ENCODE assay signal across 26 mouse cellular contexts in the genomic region with DNA sequence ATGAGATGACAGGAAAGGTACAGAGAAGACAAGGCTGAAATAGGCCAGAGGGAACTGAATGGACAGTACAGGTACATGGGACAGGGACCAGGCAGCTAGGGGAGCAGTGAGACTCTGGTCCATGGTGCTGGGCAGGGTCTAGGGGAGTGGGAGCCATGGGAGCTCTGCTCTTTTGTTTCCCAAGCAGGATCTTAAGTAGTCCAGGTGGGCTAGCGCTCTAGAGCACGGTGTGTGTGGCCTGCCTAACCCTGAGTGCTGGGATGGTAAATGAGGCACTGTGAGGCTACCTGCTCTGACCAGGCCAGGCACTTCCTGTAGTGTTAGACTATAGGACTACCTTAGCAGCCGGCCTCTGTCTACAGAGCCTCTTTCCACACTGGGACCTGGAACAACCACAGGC. TPM values are rescaled to one million over a fixed set of nuclear protein-coding genes. Genes with fewer than 3 reads are reported as not detected.
DNase-seq lines count a peak whose midpoint lies in the region; ATAC-seq and TF ChIP-seq lines count a peak whose summit lies in the region.
"Had no signal": no experiment of that assay in that cellular context is flagged by ENCODE, and none has a peak within 500 bp of the region (broad histone marks: within the 10 kb centered on the region; RNA-seq: fewer than 3 reads in every experiment).

No protein-coding gene starts in this region.

- no peak overlapping the region for H3K4me3 ChIP-seq in liver, embryonic 11.5 days (ENCODE audit: low read depth, low read length)
- H3K4me3 ChIP-seq in liver, postnatal 0 days (ENCODE audit: low read depth, low read length) = no peak overlapping the region
- H3K4me3 ChIP-seq in left cerebral cortex, adult 2 months = no peak overlapping the region
- H3K4me3 ChIP-seq: embryonic facial prominence, embryonic 12.5 days; embryonic facial prominence, embryonic 15.5 days; heart, embryonic 12.5 days; heart, embryonic 15.5 days; hindbrain, embryonic 10.5 days; hindbrain, embryonic 15.5 days had no signal

- H3K27ac ChIP-seq in liver, embryonic 11.5 days (ENCODE audit: low read depth, low read length) = 0 out of 2 replicates have a peak overlapping the region, but pooled peaks have one; percentile 8
- H3K27ac ChIP-seq in liver, postnatal 0 days (ENCODE audit: low read depth) = no peak overlapping the region
- no peak overlapping the region for H3K27ac ChIP-seq in left cerebral cortex, adult 2 months
- H3K27ac ChIP-seq: embryonic facial prominence, embryonic 12.5 days; embryonic facial prominence, embryonic 15.5 days; heart, embryonic 15.5 days; hindbrain, embryonic 10.5 days; hindbrain, embryonic 15.5 days had no signal

- WGBS in liver, embryonic 11.5 days = 75% methylated on average over 3 of the region's 3 CpGs
- 69% methylated on average over 3 of the region's 3 CpGs for WGBS in liver, postnatal 0 days (ENCODE audit: insufficient replicate concordance)

- H3K36me3 ChIP-seq in liver, embryonic 11.5 days (ENCODE audit: control insufficient read depth, insufficient read depth, low read length) = peaks cover 68% of the 10 kb centered on the region
- H3K36me3 ChIP-seq in liver, postnatal 0 days (replicated peaks; ENCODE audit: insufficient read depth, low read length) = peaks cover 66% of the 10 kb centered on the region

- DNase-seq in cerebellum, adult 11-12 months = peak; percentile 7
- DNase-seq in cerebellum, postnatal 36 days = no peak
- no peak for DNase-seq in liver, embryonic 11.5 days (ENCODE audit: low spot score)
- DNase-seq in liver, postnatal 0 days = no peak
- DNase-seq in ZHBTc4 (ENCODE audit: low read depth, low spot score) = peak; percentile 33
- peak; percentile 13 for DNase-seq in naive thymus-derived CD4-positive, alpha-beta T cell, adult 2 months (ENCODE audit: low read depth)
- no peak for DNase-seq in left cerebral cortex, adult 2 months (ENCODE audit: extremely low spot score in 1 of 2, low spot score in 2 of 2)
- DNase-seq: adrenal gland, adult 8-10 months; adrenal gland, postnatal 25 days; B cell, adult 2 months; cerebellum, postnatal 10 days; forebrain, postnatal 0 days; gastrocnemius, postnatal 25 days; heart, adult 18-20 months; heart, postnatal 10 days; heart, postnatal 36 days had no signal

- TF ChIP-seq EP300 in liver, postnatal 0 days (IDR thresholded peaks at IDR 0.05; ENCODE audit: low read depth) = no peak

- no peak overlapping the region for H3K4me2 ChIP-seq in liver, embryonic 11.5 days
- no peak overlapping the region for H3K4me2 ChIP-seq in liver, postnatal 0 days (ENCODE audit: low read depth, low read length)
- H3K4me2 ChIP-seq: embryonic facial prominence, embryonic 12.5 days; embryonic facial prominence, embryonic 15.5 days; heart, embryonic 12.5 days; heart, embryonic 15.5 days; hindbrain, embryonic 15.5 days had no signal

- H3K27me3 ChIP-seq in liver, embryonic 11.5 days (replicated peaks; ENCODE audit: control insufficient read depth, insufficient read depth, low read length) = no peaks in the 10 kb centered on the region
- no peaks in the 10 kb centered on the region for H3K27me3 ChIP-seq in liver, postnatal 0 days (ENCODE audit: insufficient read depth, low read length)
- H3K27me3 ChIP-seq: CH12.LX; embryonic facial prominence, embryonic 12.5 days; embryonic facial prominence, embryonic 15.5 days; heart, embryonic 12.5 days; heart, embryonic 15.5 days; hindbrain, embryonic 15.5 days had no signal

- intact Hi-C loops in left cerebral cortex, adult 2 months (cut with DNase I) = no loop called here

- H3K4me1 ChIP-seq in liver, embryonic 11.5 days (replicated peaks; ENCODE audit: control insufficient read depth, insufficient read depth, low read length) = peaks cover 22% of the 10 kb centered on the region
- H3K4me1 ChIP-seq in liver, postnatal 0 days (ENCODE audit: insufficient read depth) = peaks cover 22% of the 10 kb centered on the region

- no peak for ATAC-seq in liver, embryonic 11.5 days (replicated peaks; ENCODE audit: low FRiP score)
- no peak for ATAC-seq in liver, postnatal 0 days
- ATAC-seq: activated CD4-positive, CD25-positive, alpha-beta regulatory T cell, adult 4 months; forebrain, embryonic 14.5 days; forebrain, postnatal 0 days had no signal

- no peak for TF ChIP-seq CTCF in liver, postnatal 0 days (IDR thresholded peaks at IDR 0.05; ENCODE audit: low read depth)
- no peak for TF ChIP-seq CTCF in left cerebral cortex, adult 2 months (IDR thresholded peaks at IDR 0.05)

- no peak overlapping the region for H3K9ac ChIP-seq in liver, embryonic 11.5 days (ENCODE audit: low read depth, low read length)
- H3K9ac ChIP-seq in liver, postnatal 0 days (replicated peaks) = no peak overlapping the region
- H3K9ac ChIP-seq: embryonic facial prominence, embryonic 12.5 days; embryonic facial prominence, embryonic 15.5 days; forebrain, postnatal 0 days; heart, embryonic 12.5 days; heart, embryonic 15.5 days; hindbrain, embryonic 15.5 days had no signal

- no peaks in the 10 kb centered on the region for H3K9me3 ChIP-seq in liver, embryonic 11.5 days (ENCODE audit: control insufficient read depth, low read length)
- H3K9me3 ChIP-seq in liver, postnatal 0 days (ENCODE audit: low read length) = no peaks in the 10 kb centered on the region
- H3K9me3 ChIP-seq: embryonic facial prominence, embryonic 12.5 days; embryonic facial prominence, embryonic 15.5 days; heart, embryonic 12.5 days; heart, embryonic 15.5 days; hindbrain, embryonic 10.5 days; hindbrain, embryonic 15.5 days had no signal

RNA-seq across cellular contexts. Expression of a gene that starts 3.5 kb away (rescaled TPM):
- 2,108 and 2,211 TPM in 2 replicates for polyA plus RNA-seq in liver, embryonic 11.5 days (2014; fragmentation: Nextera tagmentation; extraction: Ambion mirVana)
- polyA plus RNA-seq in liver, postnatal 0 days (2015; fragmentation: Nextera tagmentation; extraction: Ambion mirVana) = 1,436 and 1,479 TPM in 2 replicates
- total RNA-seq in left cerebral cortex, adult 2 months (2021) = 100 to 1,000 TPM; 351 to 353 TPM

RNA-seq across cellular contexts. Expression of a gene that starts 7.2 kb away (rescaled TPM):
- polyA plus RNA-seq in liver, embryonic 11.5 days (2014; fragmentation: Nextera tagmentation; extraction: Ambion mirVana) = 236 and 248 TPM in 2 replicates
- 259 and 260 TPM in 2 replicates for polyA plus RNA-seq in liver, postnatal 0 days (2015; fragmentation: Nextera tagmentation; extraction: Ambion mirVana)
- 100 to 1,000 TPM; 123 to 148 TPM for total RNA-seq in left cerebral cortex, adult 2 months (2021)

RNA-seq across cellular contexts. Expression of a gene that starts 10.0 kb away (rescaled TPM):
- 87.9 and 92.4 TPM in 2 replicates for polyA plus RNA-seq in liver, embryonic 11.5 days (2014; fragmentation: Nextera tagmentation; extraction: Ambion mirVana)
- polyA plus RNA-seq in liver, postnatal 0 days (2015; fragmentation: Nextera tagmentation; extraction: Ambion mirVana) = 29.8 and 31.9 TPM in 2 replicates
- total RNA-seq in left cerebral cortex, adult 2 months (2021) = 10 to 100 TPM; 62.7 to 62.8 TPM

RNA-seq across cellular contexts. Expression of a gene that starts 11.2 kb away (rescaled TPM):
- polyA plus RNA-seq in liver, embryonic 11.5 days (2014; fragmentation: Nextera tagmentation; extraction: Ambion mirVana) = 0.64 and 0.68 TPM in 2 replicates
- polyA plus RNA-seq in liver, postnatal 0 days (2015; fragmentation: Nextera tagmentation; extraction: Ambion mirVana) = 0.33 and 0.60 TPM in 2 replicates
- under 1 TPM; 0.38 to 0.65 TPM for total RNA-seq in left cerebral cortex, adult 2 months (2021)
- total RNA-seq: gastrocnemius, adult 8-10 months; gastrocnemius, postnatal 25 days; heart, postnatal 36 days had no signal

RNA-seq across cellular contexts. Expression of a gene that starts 32.1 kb away (rescaled TPM):
- 93.1 and 96.5 TPM in 2 replicates for polyA plus RNA-seq in liver, embryonic 11.5 days (2014; fragmentation: Nextera tagmentation; extraction: Ambion mirVana)
- polyA plus RNA-seq in liver, postnatal 0 days (2015; fragmentation: Nextera tagmentation; extraction: Ambion mirVana) = 27.0 and 28.4 TPM in 2 replicates
- total RNA-seq in left cerebral cortex, adult 2 months (2021) = 100 to 1,000 TPM; 160 to 168 TPM

Comparison
In these comparisons a context has a peak if more than half of its experiments do, and no peak if none do; other contexts are left out.
1. DNase-seq: peak in cerebellum, adult 11-12 months (single experiment), ZHBTc4 (single experiment) and naive thymus-derived CD4-positive, alpha-beta T cell, adult 2 months (single experiment); none in cerebellum, postnatal 36 days (0 of 2), liver, embryonic 11.5 days (single experiment), liver, postnatal 0 days (single experiment) and left cerebral cortex, adult 2 months (0 of 2).